Mouse (Mus musculus): Measurements from ENCODE around the gene Slc25a12.
A peak's percentile ranks its signal among the peaks of the same experiment; 100 is the strongest.

The Slc25a12 gene

GRCm38 (mm10) chr2:71350181-71350580, 17.4 kb downstream of the Slc25a12 start:
- no peak for DNase-seq (ENCODE audit: low read depth, low spot score)

DNA sequence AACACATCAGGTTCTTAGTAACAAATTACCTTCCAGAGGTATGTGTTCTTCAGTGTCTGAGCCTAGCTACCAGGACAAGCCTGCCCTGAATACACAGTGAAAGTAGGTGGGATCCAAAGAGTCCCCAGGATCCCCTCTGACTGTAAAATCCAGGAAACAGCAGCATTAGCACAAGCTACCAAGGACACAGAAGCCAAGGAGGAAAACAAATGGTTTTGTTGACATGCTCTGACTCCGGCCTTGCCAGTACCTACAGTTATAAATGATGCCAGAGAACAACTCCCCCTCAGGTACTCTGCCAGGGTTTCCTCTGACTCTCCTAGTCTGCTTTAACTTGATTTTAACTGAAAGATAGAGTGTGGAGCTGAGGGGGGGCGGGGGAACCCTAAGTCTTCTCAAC, 18.0 kb downstream of the Slc25a12 start:
- no peak for DNase-seq (ENCODE audit: low read depth, low spot score)

DNA sequence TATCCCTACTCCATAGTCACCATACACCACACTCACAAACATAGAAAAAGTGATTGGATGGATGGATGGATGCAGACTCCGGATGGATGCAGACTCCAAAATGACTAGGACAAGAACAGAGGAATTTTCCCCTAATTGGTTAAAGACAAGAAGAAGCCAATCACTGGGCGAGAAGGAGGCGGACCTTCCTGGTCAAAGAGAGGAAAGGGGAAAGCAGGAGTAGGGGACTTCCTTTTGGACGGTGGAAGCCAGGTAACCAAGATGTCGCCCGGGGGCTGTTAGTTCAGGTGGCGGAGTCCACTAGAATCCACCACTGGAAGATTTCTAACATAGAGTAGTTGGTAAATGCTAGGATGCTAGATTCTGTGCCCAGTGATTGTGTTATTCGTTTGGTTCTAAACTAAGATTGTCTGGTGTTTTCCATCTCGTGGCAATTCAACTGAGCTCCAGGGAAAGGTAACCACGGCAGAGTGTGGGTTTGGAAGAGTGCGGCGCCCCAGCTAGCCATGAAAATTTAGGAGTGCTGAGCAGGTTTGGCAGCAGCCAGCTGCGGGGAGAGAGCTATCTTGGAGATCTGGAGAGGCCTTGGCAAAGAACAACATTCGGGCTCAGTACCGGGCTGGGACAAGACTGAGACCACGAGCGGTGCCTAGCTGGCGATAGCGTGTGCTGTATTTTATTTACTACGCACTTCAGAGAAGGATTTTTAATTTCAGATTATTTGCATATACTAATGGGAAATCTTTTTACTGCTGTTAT, 19.6 kb downstream of the Slc25a12 start:
- DNase-seq (ENCODE audit: low read depth, low spot score): no peak

DNA sequence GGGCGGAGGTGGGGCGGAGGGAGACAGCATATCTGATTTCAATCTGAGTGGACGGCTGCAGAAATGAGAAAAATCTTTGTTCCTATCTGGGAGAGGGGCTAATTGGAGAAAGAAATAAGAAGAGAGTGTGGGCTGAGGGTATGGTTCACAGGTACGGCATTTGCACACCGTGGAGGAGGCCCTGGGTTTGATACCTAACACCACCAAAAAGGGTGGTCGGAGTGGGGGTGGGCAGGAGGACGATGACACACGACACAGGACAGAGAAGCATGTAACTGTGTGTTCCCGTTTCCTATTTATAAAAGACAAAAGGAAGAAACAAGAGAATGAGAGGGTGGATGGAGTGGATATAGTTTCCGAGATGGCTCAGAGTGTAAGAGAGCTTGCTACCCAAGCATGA, 20.4 kb downstream of the Slc25a12 start:
- DNase-seq (ENCODE audit: low read depth, low spot score): no peak

GRCm38 (mm10) chr2:71343884-71344640, 23.5 kb downstream of the Slc25a12 start:
- no peak for DNase-seq (ENCODE audit: low read depth, low spot score)

DNA sequence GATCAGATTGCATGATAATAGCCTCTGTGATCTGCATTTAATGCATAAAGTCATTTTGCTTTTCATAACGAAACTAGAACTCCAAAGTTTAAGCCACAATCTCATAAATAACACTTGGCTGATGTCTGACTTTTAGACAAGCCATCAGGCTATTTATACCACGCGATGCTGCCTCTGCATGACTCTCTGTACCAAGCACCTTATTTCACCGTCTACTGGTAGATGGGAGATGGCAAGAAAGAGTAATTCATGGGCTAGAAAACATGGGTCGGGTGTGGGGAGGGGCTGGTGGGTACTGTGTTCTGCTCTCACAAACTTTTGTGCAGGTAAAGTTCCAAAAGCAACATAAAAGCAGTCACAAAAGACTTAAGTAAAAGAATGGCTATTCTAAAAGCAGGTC, 27.4 kb downstream of the Slc25a12 start:
- DNase-seq (ENCODE audit: low read depth, low spot score): no peak

- no peak for DNase-seq (ENCODE audit: low read depth, low spot score)
Observed at GRCm38 (mm10) chr2:71338145-71338796, 29.3 kb downstream of the Slc25a12 start.

- DNase-seq (ENCODE audit: low read depth, low spot score): no peak
Observed at GRCm38 (mm10) chr2:71336631-71337030, 30.9 kb downstream of the Slc25a12 start.

GRCm38 (mm10) chr2:71336209-71336608, 31.3 kb downstream of the Slc25a12 start:
- no peak for DNase-seq (ENCODE audit: low read depth, low spot score)

DNA sequence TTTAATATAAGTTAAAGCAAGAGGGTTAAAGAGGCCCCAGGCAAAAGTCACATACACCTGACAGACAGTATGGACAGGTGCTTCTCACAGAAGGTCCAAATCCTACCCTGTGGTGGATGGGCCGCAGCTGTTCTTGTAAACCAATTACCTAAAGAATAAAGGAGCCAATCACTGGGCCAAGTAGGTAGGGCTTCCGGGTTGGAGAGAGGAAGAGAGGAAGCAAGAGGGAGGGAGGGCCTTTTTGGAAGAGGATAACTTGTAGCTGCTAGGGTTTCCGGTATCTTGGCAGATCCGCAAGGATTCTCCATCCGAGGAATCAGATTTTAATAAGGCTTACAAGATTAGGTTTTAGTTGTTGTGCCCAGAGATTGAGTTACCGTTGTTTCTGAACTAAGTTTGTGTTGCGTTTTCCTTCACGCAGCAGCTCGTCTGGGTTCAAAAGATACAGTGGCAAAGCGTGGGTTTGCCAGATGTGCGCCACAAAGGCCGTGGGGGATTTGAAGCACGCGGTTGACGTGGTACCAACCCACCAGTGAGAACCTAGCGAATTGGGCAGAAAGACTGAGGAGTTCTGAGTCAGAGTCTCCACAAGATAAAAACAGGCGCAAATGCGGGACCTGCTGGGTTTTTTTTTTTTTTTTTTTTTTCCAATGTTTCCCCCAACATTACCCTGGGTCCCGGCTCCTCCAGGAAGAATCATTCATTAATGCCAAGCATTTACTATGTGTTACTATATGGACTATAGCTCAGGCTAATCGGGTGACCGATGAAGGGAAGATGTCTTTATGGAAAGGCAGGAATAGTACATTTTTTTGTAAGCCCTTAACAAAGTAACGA, 33.3 kb downstream of the Slc25a12 start:
- no peak for DNase-seq (ENCODE audit: low read depth, low spot score)

DNA sequence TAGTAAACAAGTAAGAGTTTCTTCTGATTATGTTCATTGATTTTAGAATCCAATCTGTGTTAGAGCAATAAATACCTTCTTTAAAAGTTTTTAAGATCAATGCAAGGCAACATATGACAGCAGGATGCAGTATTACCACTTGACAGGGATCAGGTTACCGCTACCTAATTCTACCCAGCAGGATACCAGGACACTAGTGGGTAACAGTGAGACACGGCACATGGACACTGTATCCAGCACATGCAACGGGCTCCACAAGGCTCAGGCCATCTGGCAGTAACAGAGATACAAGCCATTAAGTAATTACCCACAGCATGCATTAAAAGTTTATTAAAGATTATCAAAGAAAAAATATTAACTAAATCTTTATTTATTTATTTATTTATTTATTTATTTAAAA, 37.8 kb downstream of the Slc25a12 start:
- peak; percentile 19 for DNase-seq (ENCODE audit: low read depth, low spot score)

GRCm38 (mm10) chr2:71328391-71329160, 39.0 kb downstream of the Slc25a12 start:
- no peak for DNase-seq (ENCODE audit: low read depth, low spot score)

DNA sequence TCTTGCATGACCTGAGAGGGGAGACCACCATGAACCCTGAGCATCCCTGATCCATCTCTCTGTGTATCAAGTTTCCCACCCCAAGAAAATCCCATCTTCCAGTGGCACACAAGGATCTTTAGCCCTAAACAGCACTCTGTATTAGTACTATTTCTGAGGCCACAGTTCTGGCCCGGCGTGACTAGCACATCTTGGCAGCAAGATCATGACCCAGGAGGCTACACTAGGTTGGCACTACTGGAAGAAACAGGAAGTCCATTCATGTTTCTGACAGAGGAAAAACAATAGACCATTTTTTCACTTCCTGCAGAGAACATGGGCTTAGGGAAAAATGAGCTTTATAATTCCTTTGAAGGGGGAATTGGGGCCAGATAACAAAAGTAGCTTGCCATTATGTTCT, 39.8 kb downstream of the Slc25a12 start:
- DNase-seq (ENCODE audit: low read depth, low spot score): no peak

- no peak for DNase-seq (ENCODE audit: low read depth, low spot score)
Observed at GRCm38 (mm10) chr2:71326766-71327464, 40.6 kb downstream of the Slc25a12 start.

GRCm38 (mm10) chr2:71323886-71324285, 43.7 kb downstream of the Slc25a12 start:
- no peak for DNase-seq (ENCODE audit: low read depth, low spot score)

DNA sequence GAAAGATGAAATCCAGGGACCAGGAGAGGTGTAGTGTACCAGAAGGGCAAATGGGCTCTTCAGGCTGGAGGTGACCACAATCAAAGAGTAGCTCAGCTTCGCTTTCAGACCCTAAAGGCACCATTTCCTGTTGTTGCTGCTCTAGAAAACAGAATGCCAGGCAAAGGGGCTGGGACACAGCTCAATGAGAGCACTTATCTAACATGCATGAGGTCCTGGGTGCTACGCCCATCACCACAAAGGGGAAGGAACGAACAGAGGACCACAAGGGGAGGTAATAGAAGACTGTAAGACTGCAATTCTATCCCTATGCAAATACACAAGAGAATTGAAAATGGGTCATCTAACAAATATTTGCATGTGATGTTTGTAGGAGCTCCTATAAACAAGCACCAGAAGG, 46.1 kb downstream of the Slc25a12 start:
- no peak for DNase-seq (ENCODE audit: low read depth, low spot score)

DNA sequence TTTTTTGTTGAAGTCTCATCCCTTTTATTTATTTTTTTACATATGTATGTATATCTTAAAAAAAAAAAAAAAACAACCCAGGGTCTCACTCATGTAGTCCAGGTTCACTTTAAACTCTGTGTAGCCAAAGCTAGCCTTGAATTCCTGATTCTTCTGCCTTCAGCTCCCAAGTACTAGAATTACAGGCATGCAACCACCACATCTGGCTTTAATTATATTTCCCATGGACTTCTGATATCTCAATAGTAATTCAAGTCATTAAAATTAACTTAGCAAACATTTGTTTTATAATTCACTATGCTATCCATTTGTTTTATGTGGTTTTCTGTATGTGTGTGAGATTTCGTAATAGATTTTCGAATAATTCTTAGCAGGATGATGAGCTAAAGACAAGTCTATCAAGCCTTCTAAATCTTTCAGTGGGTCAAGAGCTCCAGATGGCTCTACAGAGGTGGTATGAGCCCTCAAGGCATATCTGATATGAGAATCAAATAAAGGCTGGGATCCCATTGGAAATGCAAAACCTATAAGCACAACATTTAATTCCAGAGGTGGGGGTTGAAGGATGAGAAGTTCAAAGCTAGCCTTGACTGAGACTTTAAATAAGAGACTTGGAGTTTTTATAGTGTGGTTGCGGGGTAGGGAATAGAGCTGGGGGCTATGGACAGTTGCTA, 51.3 kb downstream of the Slc25a12 start:
- DNase-seq (ENCODE audit: low read depth, low spot score): peak; percentile 31

DNA sequence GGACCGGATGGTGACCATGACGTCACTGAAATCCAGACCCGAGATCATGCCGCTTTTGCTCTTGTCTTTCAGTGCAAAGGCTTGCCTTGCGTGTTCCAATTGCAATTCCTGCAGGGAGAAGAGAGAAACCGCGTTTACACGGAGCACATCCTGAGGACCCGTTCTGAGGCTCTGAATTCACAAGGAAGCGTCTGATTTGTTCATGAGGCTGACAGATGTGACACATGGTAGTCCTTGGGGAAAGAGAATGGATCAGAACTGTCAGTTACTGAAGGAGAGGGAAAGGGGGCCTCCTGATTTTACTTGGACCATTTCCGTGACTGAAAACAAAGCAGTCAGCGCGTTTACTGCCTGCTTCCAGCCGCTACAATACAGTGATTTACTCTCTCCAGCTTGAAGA, 52.5 kb downstream of the Slc25a12 start:
- DNase-seq (ENCODE audit: low read depth, low spot score): peak; percentile 62

- peak; percentile 30 for DNase-seq (ENCODE audit: low read depth, low spot score)
Observed at GRCm38 (mm10) chr2:71314080-71314479, 53.5 kb downstream of the Slc25a12 start.

GRCm38 (mm10) chr2:71312067-71312466, 55.5 kb downstream of the Slc25a12 start:
- no peak for DNase-seq (ENCODE audit: low read depth, low spot score)
